Mouse (Mus musculus): ENCODE results near the gene Ubfd1.

GRCm38 (mm10) chr7:122050834-122051233 lies 16.1 kb upstream of the Ubfd1 start:
- TF ChIP-seq CTCF (IDR thresholded peaks at IDR 0.05; ENCODE audit: control insufficient read depth, insufficient read depth, low read length) (no peak), POLR2A (IDR thresholded peaks at IDR 0.05; ENCODE audit: borderline replicate concordance, control insufficient read depth, low read depth, low read length) (no peak)
